Mouse (Mus musculus): ENCODE measurements around the gene Plcl1.

- TF ChIP-seq CTCF (IDR thresholded peaks at IDR 0.05; ENCODE audit: low read depth) (no peak), EP300 (IDR thresholded peaks at IDR 0.05; ENCODE audit: low read depth) (no peak)
These were observed 68.0 kb downstream of the Plcl1 start for GRCm38 (mm10) chr1:55473756-55474155.

All from liver, embryonic 14.5 days (tissue).